Mouse (Mus musculus) layer of hippocampus, adult 9-11 months (tissue): Measurements from ENCODE around the gene Ydjc.
"Not testable (repeated sequence)": the region's sequence is repeated elsewhere in the genome, so short reads cannot be mapped to it uniquely, and the experiment has no call there.

ENCODE experiments used
- DNase-seq: peaks from one replicate; pipeline ENCODE4 v3.0.0; 2022

Ydjc gene

DNA sequence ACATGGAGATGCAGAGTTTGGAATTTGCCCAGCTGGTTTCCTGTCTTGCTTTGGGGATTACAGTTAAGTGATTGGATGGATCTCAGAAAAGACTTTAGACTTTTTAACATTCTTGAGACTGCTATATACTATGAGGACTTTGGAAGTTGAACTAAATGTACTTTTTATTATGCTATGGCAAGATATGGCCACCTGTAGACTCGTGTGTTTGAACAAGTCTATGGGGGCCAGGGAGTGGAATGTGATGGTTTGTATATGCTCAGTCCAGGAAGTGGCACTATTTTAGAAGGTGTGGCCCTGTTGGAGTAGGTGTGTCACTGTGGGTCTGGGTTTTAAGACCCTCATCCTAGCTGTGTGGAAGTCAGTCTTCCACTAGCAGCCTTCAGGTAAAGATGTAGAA lies 21.1 kb downstream of the Ydjc start:
- not testable (repeated sequence) for DNase-seq

DNA sequence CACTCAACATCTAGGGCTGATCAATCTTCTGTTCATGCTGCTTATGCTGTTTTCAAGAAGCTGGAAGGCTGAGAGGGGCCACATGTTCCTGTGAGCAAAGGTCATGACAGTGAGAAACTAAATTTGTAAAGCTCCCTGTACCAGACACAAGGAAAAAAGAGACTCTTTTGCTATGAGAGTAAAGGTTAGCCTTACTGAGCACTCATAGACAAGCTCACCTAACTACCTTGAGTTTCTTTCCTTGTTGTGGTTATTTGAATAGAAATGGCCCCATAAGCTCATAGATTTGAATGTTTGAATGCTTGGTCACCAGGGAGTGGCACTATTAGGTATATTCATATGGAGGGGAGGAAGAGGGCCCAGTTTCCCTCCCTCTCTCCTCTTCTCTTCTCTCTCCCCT lies 22.8 kb downstream of the Ydjc start:
- no peak for DNase-seq

DNA sequence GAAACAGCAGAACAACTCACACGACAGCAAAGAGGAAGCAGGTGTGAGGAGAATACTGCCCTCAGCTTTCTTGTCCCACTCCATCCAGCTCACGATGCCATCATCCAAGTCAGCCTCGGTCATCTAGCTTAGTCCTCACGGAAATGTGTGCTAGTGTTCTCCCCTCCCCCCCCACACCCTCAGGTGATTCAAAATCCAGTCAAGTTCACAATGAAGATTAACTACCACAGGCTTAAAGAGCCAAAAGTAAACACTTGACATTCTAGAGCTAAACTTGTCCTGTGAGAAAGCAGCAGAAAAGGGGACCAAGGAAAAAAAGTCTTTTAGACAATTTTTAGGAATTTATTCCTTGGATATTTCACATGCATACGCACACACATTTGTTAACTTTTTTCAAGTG lies 23.6 kb downstream of the Ydjc start:
- DNase-seq, result no peak

DNA sequence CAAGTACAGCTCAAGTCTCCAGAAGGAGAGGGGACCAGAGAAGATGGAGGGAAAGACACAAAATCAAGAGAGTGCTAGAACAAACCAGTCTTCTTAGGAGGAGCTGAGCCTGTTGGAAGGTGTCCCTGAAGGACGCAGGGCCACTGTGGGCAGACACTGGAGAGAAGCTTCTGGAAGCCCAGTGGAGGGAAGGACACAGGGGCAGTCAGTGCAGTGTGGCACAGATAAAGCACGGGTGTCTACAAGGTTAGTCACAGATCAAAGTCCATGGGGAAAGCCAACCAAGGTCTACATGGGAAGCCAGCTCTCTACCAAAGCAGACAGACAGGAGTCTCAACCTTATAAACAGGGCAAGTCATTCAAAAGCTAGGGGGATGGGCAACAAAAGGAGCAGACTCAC lies 31.3 kb downstream of the Ydjc start:
- no peak for DNase-seq

DNA sequence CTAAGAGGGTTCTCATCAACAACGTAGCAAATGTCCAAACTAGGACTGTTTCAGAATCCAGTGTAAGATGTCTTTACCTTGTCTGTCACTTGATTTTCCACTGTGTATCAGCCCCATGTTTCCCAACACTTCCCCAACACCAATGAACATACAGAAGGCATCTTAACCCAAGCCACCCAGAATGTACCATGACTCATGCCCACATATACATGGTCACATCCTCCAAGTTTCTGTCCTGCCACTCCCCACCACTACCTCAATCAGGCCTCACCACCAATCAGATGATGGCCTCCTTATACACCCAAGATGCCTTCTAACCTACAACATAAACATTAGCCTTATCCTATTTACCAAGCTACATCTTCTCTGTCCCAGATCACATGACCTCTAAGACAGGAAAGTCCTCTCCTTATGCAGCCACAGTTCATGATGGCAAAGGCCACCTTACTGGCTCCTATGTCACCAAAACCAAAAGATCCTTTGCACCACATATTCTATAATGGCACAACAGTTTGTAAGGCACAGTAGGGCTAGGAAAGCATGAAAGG lies 33.3 kb downstream of the Ydjc start:
- no peak for DNase-seq

DNA sequence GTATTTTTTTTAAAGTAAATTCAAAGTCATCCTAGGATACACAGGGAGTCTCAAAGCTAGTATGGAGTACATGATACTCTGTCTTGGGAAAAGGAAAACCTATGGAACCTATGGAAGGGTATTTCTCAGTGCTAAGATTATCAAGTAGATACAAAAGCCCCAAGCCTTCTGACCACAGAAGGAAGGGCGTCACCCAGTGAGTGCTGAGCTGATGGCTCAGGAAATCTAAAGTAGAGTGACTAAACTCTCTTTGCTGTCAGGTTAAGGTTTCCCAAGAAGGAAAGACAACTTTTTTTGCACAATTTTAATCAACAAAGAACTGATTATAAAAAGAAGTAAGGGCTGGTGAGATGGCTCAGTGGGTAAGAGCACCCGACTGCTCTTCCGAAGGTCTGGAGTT lies 35.3 kb downstream of the Ydjc start:
- no peak for DNase-seq

DNA sequence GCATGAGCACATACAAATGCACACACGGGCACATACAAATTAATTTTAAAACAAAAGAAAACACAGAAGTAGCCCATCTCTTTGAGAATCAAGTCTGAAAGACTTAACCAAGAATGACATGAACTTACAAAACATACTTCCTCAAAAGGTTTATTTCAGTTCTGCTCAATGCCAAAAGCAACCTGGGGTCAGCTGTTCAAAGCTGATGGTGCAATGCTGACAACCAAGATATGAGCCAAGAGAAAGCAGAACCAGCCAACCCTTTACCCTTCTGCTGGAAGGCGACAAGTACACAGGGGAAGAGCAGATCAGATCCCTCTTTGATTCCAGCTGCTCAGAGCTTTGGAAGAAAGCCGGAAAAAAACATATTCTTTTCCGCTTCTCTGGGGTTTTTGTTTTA lies 37.0 kb downstream of the Ydjc start:
- DNase-seq, result peak; percentile 71

DNA sequence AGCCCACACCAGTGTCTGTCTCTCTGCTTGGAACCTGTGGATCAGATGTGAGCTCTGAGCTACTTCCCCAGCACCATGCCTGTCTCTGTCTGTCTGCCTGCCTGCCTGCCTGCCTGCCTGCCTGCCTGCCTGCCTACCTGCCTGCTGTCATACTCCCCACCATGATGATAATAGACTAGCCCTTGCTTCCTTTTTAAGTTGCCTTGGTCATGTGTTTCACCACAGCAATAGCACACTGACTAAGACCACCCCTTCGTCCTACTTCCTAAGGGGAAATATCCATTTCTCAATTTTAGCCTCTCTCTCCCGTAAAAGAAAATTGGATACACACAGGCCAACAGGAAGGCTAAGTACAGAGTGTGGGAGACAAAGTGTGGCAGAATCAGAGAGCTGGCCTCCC lies 37.7 kb downstream of the Ydjc start:
- no peak for DNase-seq

DNA sequence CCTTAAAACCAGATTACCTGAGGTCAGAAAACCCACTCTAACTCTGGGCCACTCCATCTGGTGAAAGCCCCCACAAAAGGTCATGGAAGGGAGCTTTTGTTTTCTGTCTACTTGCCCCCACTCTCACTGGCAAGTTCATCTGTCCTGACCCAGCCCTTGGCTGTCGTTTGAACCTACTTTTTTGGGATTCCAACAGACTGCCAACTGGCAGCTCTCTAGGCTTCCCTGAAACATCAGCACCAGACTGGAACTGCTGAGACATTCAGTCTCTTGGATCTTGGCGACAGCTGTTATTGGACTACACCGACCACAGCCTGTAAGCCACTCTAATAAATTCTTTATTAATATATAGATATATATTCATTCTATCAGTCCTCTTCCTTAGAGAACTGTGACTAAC lies 38.6 kb downstream of the Ydjc start:
- no peak for DNase-seq

DNA sequence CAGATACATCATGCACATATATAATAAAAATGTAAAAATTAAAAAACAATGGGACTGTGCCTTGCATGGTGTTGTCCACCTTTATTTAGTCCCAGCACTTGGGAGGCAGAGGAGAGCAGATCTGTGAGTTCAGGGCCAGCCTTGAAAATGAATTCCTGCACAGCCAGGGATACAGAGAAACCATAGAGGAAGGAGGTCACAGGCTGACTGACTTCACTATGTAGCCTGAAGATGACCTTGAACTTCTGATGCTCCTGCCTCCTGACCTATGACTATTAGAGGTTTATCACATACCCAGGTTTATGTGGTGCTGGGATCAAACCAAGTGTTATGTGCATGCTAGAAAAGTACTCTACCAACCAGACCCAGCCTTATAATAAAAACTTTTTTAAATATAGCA lies 41.1 kb downstream of the Ydjc start:
- DNase-seq, result no peak

DNA sequence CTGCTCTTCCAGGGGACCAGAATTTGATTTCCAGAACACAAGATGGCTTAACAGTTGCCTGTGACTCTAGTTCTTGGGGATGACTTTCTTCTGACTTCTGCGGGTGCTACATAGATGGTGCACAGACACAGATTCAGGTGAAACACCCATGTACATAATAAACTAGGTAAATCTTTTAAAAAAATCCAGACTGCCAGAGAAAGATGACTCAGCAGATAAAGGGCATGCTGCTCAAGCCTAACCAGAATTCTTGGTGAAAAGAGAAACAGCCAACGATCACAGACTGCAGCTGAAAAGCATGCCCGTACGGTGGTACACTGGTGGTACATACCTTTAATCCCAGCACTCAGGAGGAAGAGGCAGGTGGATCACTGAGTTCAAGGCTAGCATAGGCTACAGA lies 49.4 kb downstream of the Ydjc start:
- DNase-seq, result no peak

DNA sequence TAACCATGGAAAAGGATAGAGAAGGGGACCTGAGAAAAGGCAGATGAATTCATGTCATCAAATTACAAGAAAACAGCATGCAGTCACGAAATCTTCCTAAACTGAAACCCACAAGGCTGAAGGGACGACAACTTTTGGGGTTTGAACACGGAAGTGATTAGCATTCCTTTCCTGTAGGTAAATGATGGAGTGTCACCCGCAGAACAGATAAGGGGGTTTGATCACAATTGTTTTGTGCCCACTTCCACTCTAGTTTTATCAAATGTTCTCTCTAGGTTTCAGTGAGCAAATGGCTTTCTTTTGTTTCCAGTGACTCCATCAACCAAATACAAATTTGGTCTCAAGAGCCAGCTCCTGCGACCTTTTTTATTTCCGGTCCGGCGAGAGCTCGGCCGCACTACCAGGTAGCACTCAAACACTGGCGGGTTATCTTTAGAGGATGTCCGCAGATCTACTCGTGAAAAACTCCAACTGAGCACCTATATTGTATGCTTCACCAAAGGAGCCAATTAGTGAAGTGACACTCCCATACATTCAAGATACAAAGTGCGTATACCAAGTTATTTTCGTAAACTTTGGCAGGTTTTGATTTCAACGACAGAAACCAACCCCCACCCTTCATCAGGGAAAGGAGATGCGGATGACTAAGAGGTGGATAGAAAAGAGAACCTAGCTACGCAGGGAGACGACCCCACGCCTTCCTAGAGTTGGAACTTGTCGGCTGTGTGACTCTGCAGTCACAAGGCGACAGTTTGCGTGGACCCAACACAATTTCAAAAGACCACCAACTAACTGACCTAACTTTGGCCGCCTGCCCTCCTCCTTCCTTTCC lies 55.9 kb downstream of the Ydjc start:
- no peak for DNase-seq

DNA sequence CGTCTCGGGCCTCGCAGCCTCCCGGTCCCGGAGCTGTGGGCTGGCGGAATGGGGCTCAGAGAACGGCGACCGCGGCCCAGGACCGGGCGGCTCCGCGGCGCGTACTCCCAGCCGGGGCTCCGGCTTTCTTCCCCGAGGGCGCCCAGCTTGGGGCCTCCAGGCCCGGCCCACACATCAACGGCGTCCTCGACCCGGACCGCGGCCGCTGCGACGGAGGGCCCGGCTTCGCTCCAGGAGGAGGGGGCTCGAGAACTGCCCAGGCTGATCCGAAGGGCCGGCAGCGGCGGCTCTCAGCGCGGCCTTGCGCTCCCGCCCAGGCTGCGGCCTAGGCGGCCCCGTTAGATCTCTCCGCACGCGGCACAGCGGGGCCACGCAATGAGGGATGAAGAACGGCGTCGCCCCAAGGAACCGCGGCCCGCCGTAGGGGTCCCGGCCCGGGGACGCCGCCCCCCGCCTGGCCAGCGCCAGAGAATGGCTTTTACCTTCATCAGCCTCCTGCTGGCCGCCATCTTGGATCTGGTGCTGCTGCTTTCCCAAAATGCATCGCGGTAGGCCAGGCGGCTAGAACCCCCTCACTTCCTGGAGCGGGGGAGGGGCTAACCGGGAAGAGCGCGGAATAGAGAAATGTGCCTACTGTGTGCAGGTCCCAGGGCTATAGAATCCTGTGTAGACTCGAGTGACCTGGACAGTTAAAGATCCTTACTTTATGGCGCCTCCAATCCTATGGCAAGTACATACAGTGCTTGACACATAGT lies 56.7 kb downstream of the Ydjc start:
- DNase-seq, result peak; percentile 82

DNA sequence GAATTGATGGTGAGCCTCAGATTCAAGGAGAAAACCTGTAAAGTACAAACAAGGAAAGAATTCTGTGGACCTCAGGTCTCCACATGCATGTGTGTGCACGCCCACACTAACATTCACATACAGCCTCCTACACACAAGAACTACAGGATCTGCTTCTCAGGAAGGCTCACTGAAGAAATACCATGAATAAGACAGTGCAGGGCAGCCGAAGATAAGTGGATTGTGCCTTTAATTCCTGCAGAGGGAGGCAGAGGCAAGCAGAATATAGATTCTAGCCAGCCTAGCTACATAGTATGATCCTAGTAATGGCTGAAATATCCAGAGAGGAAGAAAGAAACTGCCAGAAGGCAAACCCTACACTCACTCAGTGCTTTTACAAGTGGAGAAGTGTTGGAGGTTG lies 57.6 kb downstream of the Ydjc start:
- no peak for DNase-seq

DNA sequence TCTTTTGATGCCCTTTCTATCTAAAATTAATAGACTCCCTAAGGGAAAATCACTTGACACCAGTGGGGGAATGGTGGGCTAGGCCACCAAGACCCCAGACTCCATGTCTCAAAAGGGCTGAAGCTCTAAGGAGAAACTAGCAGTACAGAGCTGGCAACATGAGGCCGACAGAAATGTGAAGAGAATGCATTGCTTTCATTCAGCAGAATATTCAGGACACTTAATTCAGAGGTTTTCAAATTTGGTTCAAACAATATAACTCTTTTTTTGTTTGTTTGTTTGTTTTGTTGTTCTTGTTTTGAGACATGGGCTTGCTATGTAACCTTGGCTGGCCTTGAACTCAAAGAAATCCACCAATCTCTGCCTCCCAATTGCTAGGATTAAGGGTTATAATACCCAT lies 58.1 kb downstream of the Ydjc start, which contains the start of gene Ube2l3:
Gene Ube2l3 (minus strand): TSS at position 101 of the 400 bp plus-strand sequence.
- no peak for DNase-seq

DNA sequence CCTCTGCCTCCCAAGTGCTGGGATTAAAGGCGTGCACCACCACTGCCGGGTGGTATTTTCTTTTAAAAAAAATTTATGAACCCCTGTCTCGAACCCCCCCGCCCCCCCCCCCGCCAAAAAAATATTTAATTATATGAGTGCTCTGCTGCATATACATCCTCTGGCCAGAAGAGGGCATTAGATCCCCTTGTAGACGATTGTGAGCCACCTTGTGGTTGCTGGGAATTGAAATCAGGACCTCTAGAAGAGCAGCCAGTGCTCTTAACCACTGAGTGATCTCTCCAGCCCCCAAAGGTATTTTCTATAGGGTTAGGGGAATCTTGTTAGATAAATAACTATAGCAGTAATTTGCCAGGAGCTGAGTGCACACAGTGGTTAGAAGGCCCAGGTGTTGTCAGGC lies 60.6 kb downstream of the Ydjc start:
- no peak for DNase-seq

DNA sequence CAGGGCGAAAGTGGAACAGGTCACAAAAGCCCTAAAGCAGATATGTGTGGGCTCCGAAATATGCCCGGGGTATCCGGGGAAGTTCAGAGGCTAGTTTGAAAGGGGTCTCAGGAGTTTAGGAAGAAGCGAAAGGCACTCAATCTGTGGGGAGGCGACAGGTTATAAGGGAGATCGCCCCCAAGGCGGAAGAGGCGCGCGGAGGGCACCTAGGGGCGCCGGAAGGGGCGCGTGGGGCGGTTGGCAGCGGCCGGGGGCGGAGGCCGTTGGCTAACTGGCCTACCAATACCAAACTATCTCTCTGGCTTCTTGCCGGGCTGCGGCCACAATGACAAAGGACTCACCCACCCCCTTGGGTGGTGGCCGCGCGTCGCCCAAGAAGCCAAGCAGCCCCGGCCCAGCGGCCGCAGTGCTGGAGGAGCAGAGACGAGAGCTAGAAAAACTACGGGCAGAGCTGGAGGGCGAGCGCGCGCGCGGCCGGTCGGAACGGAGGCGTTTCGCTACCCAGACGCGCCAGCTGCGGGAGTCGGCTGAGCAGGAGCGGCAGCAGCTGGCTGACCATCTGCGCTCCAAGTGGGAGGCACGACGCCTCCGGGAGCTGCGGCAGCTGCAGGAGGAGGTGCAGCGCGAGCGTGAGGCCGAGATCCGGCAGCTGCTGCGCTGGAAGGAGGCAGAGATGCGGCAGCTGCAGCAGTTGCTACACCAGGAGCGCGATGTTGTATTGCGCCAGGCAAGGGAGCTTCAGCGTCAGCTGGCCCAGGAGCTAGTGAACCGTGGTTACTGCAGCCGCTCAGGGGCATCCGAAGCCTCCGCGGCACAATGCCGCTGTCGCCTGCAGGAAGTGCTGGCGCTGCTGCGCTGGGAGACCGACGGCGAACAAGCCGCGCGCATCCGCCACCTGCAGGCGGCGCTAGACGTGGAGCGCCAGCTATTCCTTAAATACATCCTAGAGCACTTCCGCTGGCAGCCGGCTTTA lies 64.3 kb downstream of the Ydjc start, which contains the start of gene Rimbp3:
Gene Rimbp3 (plus strand): TSS at position 215 of the 973 bp plus-strand sequence.
- DNase-seq, result peak; percentile 86

DNA sequence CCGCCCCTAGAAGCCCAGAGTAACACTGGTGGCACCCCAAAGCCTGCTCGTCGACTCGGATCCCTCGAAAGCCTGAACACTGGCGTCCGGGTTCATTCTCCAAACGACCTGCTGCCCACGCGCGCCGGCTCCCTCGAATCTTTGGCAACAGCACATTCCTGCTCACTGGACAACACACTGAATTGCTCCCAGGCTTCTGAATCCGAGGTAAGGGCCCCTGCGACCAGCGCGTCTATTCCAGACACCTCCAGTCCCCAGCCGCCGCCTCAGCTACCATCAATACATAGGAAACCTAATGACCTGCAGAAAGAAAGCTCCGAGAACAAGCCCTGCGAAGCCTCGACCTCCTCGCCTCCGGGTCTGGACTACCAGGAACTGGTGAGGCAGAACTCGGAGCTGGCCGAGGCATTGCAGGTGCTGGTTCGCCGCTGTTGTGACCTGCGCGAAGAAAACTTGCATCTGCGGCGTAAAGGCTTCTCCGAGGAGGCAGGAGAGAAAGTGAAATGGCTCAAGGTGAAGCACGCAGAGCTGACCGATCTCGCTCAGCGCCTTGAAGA lies 65.1 kb downstream of the Ydjc start:
- DNase-seq, result no peak
